Mouse (Mus musculus): ENCODE results near the gene Kcnd3. TPM values are rescaled to one million over a fixed set of nuclear protein-coding genes. Genes with fewer than 3 reads are reported as not detected.

Gene Kcnd3
- total and polyA plus RNA-seq, 3 experiments, result 0.05 TPM; not detected in 2

GRCm38 (mm10) chr3:105602966-105603365 lies 150.8 kb downstream of the Kcnd3 start:
- Histone ChIP-seq H3K4me1 (ENCODE audit: insufficient read depth, low read depth, low read length) (no peaks in the 10 kb centered on the region), H3K4me3 (ENCODE audit: low read depth, low read length) (no peak overlapping the region), H3K36me3 (replicated peaks) (no peaks in the 10 kb centered on the region), H3K9me3 (replicated peaks) (no peaks in the 10 kb centered on the region), H3K27me3 (ENCODE audit: insufficient read depth, low read length) (peaks cover 7% of the 10 kb centered on the region; the same call in 1 of the 2 replicates)
- DNase-seq (ENCODE audit: low spot score) (no peak), ATAC-seq (ENCODE audit: extremely low read depth, insufficient number of reproducible peaks, low FRiP score, poor library complexity, severe bottlenecking) (no peak)
- TF ChIP-seq TAL1 (conservative IDR thresholded peaks at IDR 0.05; ENCODE audit: low read depth, low read length) (no peak), POLR2AphosphoS5 (IDR thresholded peaks at IDR 0.05; ENCODE audit: insufficient replicate concordance, low read depth, low read length) (no peak), CTCF (IDR thresholded peaks at IDR 0.05; ENCODE audit: low read depth, low read length) (no peak), GATA1 (IDR thresholded peaks at IDR 0.05; ENCODE audit: borderline replicate concordance, low read length) (no peak)

GRCm38 (mm10) chr3:105605726-105606125 lies 153.6 kb downstream of the Kcnd3 start:
- H3K4me3 ChIP-seq (ENCODE audit: low read depth, low read length), result no peak overlapping the region
- TF ChIP-seq GATA1 (IDR thresholded peaks at IDR 0.05; ENCODE audit: borderline replicate concordance, low read length), result no peak
- TF ChIP-seq POLR2AphosphoS5 (IDR thresholded peaks at IDR 0.05; ENCODE audit: insufficient replicate concordance, low read depth, low read length), result no peak
- TF ChIP-seq CTCF (IDR thresholded peaks at IDR 0.05; ENCODE audit: low read depth, low read length), result no peak
- TF ChIP-seq TAL1 (conservative IDR thresholded peaks at IDR 0.05; ENCODE audit: low read depth, low read length), result no peak
- TF ChIP-seq GATA2 (IDR thresholded peaks at IDR 0.05; ENCODE audit: borderline replicate concordance, low read depth, low read length), result no peak
- H3K27me3 ChIP-seq (ENCODE audit: insufficient read depth, low read length), result peaks cover 7% of the 10 kb centered on the region; the same call in 1 of the 2 replicates
- ATAC-seq (ENCODE audit: extremely low read depth, insufficient number of reproducible peaks, low FRiP score, poor library complexity, severe bottlenecking), result no peak
- no peaks in the 10 kb centered on the region for H3K36me3 ChIP-seq (replicated peaks)
- DNase-seq (ENCODE audit: low spot score), result no peak
- no peaks in the 10 kb centered on the region for H3K9me3 ChIP-seq (replicated peaks)
- no peaks in the 10 kb centered on the region for H3K4me1 ChIP-seq (ENCODE audit: insufficient read depth, low read depth, low read length)

- Histone ChIP-seq H3K4me1 (ENCODE audit: insufficient read depth, low read depth, low read length) (no peaks in the 10 kb centered on the region), H3K36me3 (replicated peaks) (no peaks in the 10 kb centered on the region), H3K4me3 (ENCODE audit: low read depth, low read length) (no peak overlapping the region), H3K9me3 (replicated peaks) (no peaks in the 10 kb centered on the region), H3K27me3 (ENCODE audit: insufficient read depth, low read length) (peaks cover 7% of the 10 kb centered on the region; the same call in 1 of the 2 replicates)
- DNase-seq (ENCODE audit: low spot score), result no peak
- no peak for TF ChIP-seq GATA1 (IDR thresholded peaks at IDR 0.05; ENCODE audit: borderline replicate concordance, low read length)
- TF ChIP-seq TAL1 (conservative IDR thresholded peaks at IDR 0.05; ENCODE audit: low read depth, low read length), result no peak
- TF ChIP-seq POLR2AphosphoS5 (IDR thresholded peaks at IDR 0.05; ENCODE audit: insufficient replicate concordance, low read depth, low read length), result no peak
- TF ChIP-seq CTCF (IDR thresholded peaks at IDR 0.05; ENCODE audit: low read depth, low read length), result no peak
- TF ChIP-seq GATA2 (IDR thresholded peaks at IDR 0.05; ENCODE audit: borderline replicate concordance, low read depth, low read length), result no peak
- no peak for ATAC-seq (ENCODE audit: extremely low read depth, insufficient number of reproducible peaks, low FRiP score, poor library complexity, severe bottlenecking)
Observed at GRCm38 (mm10) chr3:105608857-105609256, 156.7 kb downstream of the Kcnd3 start.

- H3K9me3 ChIP-seq (replicated peaks), result no peaks in the 10 kb centered on the region
- no peaks in the 10 kb centered on the region; the same call in 1 of the 2 replicates for H3K27me3 ChIP-seq (ENCODE audit: insufficient read depth, low read length)
- ATAC-seq (ENCODE audit: extremely low read depth, insufficient number of reproducible peaks, low FRiP score, poor library complexity, severe bottlenecking) (no peak), DNase-seq (ENCODE audit: low spot score) (no peak)
- TF ChIP-seq POLR2AphosphoS5 (IDR thresholded peaks at IDR 0.05; ENCODE audit: insufficient replicate concordance, low read depth, low read length) (no peak), GATA2 (IDR thresholded peaks at IDR 0.05; ENCODE audit: borderline replicate concordance, low read depth, low read length) (no peak), TAL1 (conservative IDR thresholded peaks at IDR 0.05; ENCODE audit: low read depth, low read length) (no peak), GATA1 (IDR thresholded peaks at IDR 0.05; ENCODE audit: borderline replicate concordance, low read length) (no peak), CTCF (IDR thresholded peaks at IDR 0.05; ENCODE audit: low read depth, low read length) (no peak)
- no peaks in the 10 kb centered on the region for H3K4me1 ChIP-seq (ENCODE audit: insufficient read depth, low read depth, low read length)
- H3K4me3 ChIP-seq (ENCODE audit: low read depth, low read length), result no peak overlapping the region
- H3K36me3 ChIP-seq (replicated peaks), result no peaks in the 10 kb centered on the region
Observed at GRCm38 (mm10) chr3:105611531-105612422, 159.6 kb downstream of the Kcnd3 start.

GRCm38 (mm10) chr3:105612423-105612814 lies 160.3 kb downstream of the Kcnd3 start:
- no peak for TF ChIP-seq GATA1 (IDR thresholded peaks at IDR 0.05; ENCODE audit: borderline replicate concordance, low read length)
- TF ChIP-seq TAL1 (conservative IDR thresholded peaks at IDR 0.05; ENCODE audit: low read depth, low read length), result no peak
- Histone ChIP-seq H3K9me3 (replicated peaks) (no peaks in the 10 kb centered on the region), H3K27me3 (ENCODE audit: insufficient read depth, low read length) (no peaks in the 10 kb centered on the region; the same call in 1 of the 2 replicates), H3K36me3 (replicated peaks) (no peaks in the 10 kb centered on the region), H3K4me1 (ENCODE audit: insufficient read depth, low read depth, low read length) (no peaks in the 10 kb centered on the region), H3K4me3 (ENCODE audit: low read depth, low read length) (no peak overlapping the region)
- ATAC-seq (ENCODE audit: extremely low read depth, insufficient number of reproducible peaks, low FRiP score, poor library complexity, severe bottlenecking) (no peak), DNase-seq (ENCODE audit: low spot score) (no peak)

- Histone ChIP-seq H3K9me3 (replicated peaks) (no peaks in the 10 kb centered on the region), H3K4me3 (ENCODE audit: low read depth, low read length) (no peak overlapping the region), H3K27me3 (ENCODE audit: insufficient read depth, low read length) (peaks cover 2% of the 10 kb centered on the region), H3K4me1 (ENCODE audit: insufficient read depth, low read depth, low read length) (no peaks in the 10 kb centered on the region), H3K36me3 (replicated peaks) (no peaks in the 10 kb centered on the region)
- TF ChIP-seq CTCF (IDR thresholded peaks at IDR 0.05; ENCODE audit: low read depth, low read length) (no peak), GATA2 (IDR thresholded peaks at IDR 0.05; ENCODE audit: borderline replicate concordance, low read depth, low read length) (no peak), GATA1 (IDR thresholded peaks at IDR 0.05; ENCODE audit: borderline replicate concordance, low read length) (no peak), POLR2AphosphoS5 (IDR thresholded peaks at IDR 0.05; ENCODE audit: insufficient replicate concordance, low read depth, low read length) (no peak), TAL1 (conservative IDR thresholded peaks at IDR 0.05; ENCODE audit: low read depth, low read length) (no peak)
- ATAC-seq (ENCODE audit: extremely low read depth, insufficient number of reproducible peaks, low FRiP score, poor library complexity, severe bottlenecking) (no peak), DNase-seq (ENCODE audit: low spot score) (no peak)
Observed at GRCm38 (mm10) chr3:105616861-105617743, 165.0 kb downstream of the Kcnd3 start.
